Mouse (Mus musculus): ENCODE measurements around the gene Stfa1.
"Not testable (repeated sequence)": the region's sequence is repeated elsewhere in the genome, so short reads cannot be mapped to it uniquely, and the experiment has no call there.

Gene Stfa1

DNA sequence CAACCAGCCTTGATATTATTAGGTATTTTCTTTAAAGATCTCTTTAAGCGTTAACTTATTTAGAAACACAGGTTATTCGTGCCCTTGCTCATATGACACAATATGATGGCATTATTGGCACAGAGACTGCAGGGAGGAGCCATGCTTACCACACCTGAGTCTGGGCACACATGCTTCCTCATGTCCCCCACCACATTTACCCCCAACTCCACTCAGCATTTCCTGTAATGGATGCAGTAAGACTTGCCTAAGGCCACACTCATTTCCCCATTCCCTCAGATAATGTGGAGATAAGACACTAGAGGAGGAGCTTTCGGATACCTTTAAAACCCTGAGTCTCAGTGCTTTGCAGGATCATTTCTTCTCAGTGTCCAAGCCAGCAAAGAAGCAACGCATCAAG lies at the start of gene Stfa1:
Gene Stfa1, plus strand, starts transcription at position 156 of the 400 bp plus-strand sequence.
- not testable (repeated sequence) for DNase-seq (ENCODE audit: low spot score)

DNA sequence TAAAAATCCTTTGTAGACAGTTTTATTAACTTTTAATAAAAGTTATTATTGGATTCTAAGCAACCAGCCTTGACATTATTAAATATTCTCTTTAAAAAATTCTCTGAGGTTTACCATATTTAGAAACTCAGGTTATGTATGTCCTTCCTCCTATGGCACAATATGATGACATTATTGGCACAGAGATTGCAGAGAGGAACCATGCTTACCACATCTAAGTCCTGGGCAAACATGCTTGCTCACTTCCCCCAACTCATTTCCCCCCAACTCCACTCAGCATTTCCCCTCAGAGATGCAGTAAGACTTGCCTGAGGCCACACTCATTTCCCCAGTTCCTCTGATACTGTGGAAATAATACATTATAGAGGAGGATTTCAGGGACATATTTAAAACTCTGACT lies 16.2 kb upstream of the Stfa1 start:
- DNase-seq (ENCODE audit: low spot score), result not testable (repeated sequence)

DNA sequence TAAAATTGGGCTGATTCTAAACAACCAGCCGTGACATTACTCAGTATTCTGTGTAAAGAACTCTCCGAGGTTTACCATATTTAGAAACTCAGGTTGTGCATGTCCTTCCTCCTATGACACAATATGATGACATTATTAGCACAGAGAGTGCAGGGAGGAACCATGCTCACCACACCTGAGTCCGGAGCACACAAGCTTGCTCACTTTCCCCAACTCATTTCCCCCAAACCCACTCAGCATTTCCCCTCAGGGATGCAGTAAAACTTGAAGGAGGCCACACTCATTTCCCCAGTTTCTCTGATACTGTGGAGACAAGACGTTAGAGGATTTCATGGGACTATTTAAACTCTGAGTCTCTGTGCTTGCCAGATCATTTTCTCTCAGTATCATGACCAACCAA lies 12.4 kb downstream of the Stfa1 start:
- no peak for DNase-seq (ENCODE audit: low spot score)

DNA sequence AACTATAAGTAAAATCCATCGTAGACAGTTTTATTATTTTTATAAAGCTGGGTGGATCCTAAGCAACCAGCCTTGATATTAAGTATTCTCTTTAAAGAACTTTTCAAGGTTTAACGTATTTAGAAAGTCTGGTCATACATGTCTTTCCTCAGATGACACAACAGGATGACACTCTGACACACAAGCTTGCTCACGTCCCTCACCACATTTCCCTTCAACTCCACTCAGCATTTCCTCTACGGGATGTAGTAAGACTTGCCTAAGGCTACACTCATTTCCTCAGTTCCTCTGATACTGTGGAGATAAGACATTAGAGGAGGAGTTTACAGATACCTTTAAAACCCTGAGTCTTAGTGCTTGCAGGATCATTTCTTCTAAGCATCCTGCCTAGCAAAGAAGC lies 30.9 kb downstream of the Stfa1 start:
- DNase-seq (ENCODE audit: low spot score), result no peak

DNA sequence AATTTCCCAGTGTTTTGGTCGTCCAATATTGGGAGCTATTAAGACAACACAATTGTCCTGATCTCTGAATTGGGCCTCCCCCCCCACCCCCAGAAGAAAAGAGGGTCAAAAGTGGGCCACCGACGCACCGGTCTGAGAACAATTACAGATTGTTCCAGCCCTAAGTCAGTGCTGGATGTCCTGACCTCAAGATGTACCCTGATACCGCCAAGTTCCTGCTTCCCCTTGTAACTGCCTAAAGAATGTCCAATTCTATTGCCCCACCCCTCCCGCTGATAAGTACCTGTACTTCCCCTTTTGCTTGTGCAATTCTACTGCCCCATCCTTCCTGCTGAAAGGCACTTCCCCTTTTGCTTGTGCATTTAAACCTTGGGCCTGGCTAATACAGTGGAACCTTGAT lies 39.4 kb downstream of the Stfa1 start:
- DNase-seq (ENCODE audit: low spot score), result not testable (repeated sequence)

DNA sequence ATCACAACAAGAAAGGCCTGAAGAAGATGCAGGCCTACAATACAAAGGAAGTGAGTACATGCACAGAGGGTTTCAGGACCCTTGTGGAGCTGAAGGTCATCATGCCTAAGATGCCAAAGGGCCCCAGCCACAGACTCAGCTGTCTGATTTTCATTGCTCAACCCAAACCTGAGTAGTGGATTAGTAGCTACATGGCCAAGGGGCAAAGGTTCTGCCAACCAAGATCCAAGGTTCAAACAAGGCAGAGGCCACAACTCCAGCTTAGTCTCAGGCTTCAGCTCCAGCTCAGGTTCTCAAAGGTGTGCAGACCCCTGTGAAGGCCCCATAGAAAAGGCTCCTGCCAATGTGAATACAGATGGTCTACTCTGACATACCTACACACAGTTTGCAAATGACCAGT lies 42.5 kb downstream of the Stfa1 start:
- DNase-seq (ENCODE audit: low spot score), result no peak

DNA sequence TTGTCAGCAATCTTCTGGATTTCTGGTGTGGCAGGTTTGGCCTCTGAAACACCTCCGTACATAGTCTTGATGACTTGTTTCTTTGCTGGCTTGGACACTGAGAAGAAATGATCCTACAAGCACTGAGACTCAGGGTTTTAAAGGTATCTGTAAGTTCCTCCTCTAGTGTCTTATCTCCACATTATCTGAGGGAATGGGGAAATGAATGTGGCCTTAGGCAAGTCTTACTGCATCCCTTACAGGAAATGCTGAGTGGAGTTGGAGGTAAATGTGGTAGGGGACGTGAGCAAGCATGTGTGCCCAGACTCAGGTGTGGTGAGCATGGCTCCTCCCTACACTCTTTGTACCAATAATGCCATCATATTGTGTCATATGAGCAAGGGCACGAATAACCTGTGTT lies 57.5 kb downstream of the Stfa1 start, which contains the start of gene BC117090:
Gene BC117090, minus strand, starts transcription at position 101 of the 400 bp plus-strand sequence.
- no peak for DNase-seq (ENCODE audit: low spot score)

Data from ovary, postnatal 14 days (tissue).